Mouse (Mus musculus): ENCODE results near the gene Retreg2.

DNA sequence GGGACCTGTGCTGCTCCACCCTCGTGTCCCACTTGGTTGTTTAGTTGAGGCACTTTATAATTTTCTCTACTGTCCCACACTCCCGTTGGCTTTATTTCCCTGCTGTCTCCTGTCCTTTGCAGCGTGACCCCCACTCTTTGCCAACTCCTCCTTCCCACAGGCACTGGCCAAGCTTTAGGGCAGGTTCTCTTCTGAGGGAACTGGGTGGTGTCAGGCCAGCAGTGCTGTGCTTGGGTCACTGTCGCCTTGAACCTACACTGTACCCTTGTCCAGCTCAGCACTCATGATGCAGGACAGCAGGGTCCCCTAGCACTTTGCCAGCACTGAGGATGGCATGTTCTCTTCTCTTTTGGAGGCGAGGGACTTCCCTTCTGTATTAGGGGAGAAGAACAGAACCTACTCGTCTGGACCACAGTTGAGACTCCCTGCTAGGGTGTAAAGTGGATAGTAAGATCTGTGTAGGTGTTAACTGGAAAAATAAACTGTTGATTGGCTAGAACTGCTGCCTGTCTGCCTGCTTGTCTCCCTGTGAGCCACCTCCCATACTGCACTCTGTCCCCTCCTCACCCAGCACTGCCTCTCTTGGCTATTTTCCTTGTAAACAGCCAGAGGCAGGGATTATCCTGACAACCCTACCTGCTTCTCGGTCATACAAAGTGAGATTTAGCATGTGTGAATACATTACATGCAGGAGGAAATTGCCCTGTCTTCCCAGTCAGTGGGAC is 5.0 kb downstream of the Retreg2 start:
- TF ChIP-seq CTCF (IDR thresholded peaks at IDR 0.05; ENCODE audit: control insufficient read depth, insufficient read depth, insufficient read length) (no peak), MAX (IDR thresholded peaks at IDR 0.05) (no peak), MYOG (IDR thresholded peaks at IDR 0.05; ENCODE audit: control insufficient read depth, extremely low read depth, insufficient read length) (no peak), FOSL1 (IDR thresholded peaks at IDR 0.05; ENCODE audit: insufficient read depth, low read length, poor library complexity, severe bottlenecking) (no peak)

Measured in C2C12 (cell line).